Mouse (Mus musculus): ENCODE data around the gene Smim6. TPM values are rescaled to one million over a fixed set of nuclear protein-coding genes. Genes with fewer than 3 reads are reported as not detected.

Smim6 gene
- 3.1 and 3.7 TPM in 2 replicates for polyA plus RNA-seq (2016; fragmentation: Nextera tagmentation; extraction: Ambion mirVana)

DNA sequence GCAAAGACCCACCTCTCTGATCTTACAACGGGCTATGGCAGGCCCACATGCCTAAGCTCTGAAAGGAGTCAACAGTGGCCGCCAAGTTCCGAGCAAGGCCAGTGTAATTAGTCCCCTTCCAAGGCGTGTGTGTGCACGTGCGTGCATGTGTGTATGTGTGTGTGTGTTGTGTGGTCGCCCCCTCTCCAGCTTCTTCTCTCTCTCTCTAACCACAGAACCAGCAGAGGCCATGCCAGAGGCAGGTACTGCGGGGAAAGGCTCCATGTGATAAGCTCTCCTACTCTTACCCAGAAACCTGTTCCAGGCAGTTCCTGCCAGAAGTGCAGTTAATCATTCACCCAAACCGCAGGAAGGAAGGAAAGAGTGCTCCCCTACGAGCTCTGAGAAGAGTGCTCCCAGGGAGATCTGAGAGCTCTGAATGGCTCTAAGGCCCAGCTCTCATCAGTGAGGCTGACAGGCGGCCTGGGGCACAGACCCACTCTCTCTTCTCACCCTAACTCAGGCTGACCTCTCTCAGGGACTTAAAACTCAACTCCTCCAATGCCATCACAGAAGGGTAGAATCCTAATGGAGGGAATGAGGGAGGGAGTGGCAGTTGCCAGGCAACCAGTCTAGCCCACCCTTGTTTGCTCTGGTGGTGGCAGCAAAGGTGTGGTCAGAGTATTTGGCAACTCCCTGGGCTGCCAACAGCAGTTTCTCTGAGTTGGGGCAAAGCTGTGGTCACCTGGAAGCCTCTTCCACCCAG, at the start of gene Smim6:
TSS of gene Smim6 (plus strand) at position 386 of the 745 bp plus-strand sequence.
- whole genome bisulfite sequencing (ENCODE audit: insufficient replicate concordance): 18% methylated on average over 11 of the region's 11 CpGs
- peak within 1 kb of the TSS; percentile 70 for H3K9ac ChIP-seq
- no peak within 1 kb of the TSS for H3K4me3 ChIP-seq
- H3K4me1 ChIP-seq: peaks cover 84% of the 10 kb centered on the region
- H3K27me3 ChIP-seq (replicated peaks): no peaks in the 10 kb centered on the region
- peak; percentile 75 for ATAC-seq
- peak within 1 kb of the TSS; percentile 47 for H3K4me2 ChIP-seq
- H3K27ac ChIP-seq: peak within 1 kb of the TSS; percentile 94
- no peaks in the 10 kb centered on the region for H3K9me3 ChIP-seq (replicated peaks)
- peaks cover 78% of the 10 kb centered on the region for H3K36me3 ChIP-seq

GRCm38 (mm10) chr11:115863895-115864294, 47.9 kb upstream of the Smim6 start:
- Histone ChIP-seq H3K4me3 (no peak overlapping the region), H3K36me3 (no peaks in the 10 kb centered on the region), H3K9ac (no peak overlapping the region), H3K4me1 (peaks cover 8% of the 10 kb centered on the region), H3K9me3 (replicated peaks) (no peaks in the 10 kb centered on the region), H3K4me2 (no peak overlapping the region), H3K27ac (no peak overlapping the region), H3K27me3 (replicated peaks) (peaks cover 72% of the 10 kb centered on the region)
- WGBS (ENCODE audit: insufficient replicate concordance): 65% methylated on average over 8 of the region's 8 CpGs
- ATAC-seq: no peak

- H3K9me3 ChIP-seq (replicated peaks): no peaks in the 10 kb centered on the region
- peak; percentile 65; the same call in 1 of the 2 replicates for ATAC-seq
- H3K4me2 ChIP-seq: peak overlapping the region; percentile 21; the same call in 1 of the 2 replicates
- peak overlapping the region; percentile 57 for H3K27ac ChIP-seq
- H3K36me3 ChIP-seq: no peaks in the 10 kb centered on the region
- peaks cover 46% of the 10 kb centered on the region for H3K27me3 ChIP-seq (replicated peaks)
- no peak overlapping the region for H3K9ac ChIP-seq
- peaks cover 24% of the 10 kb centered on the region for H3K4me1 ChIP-seq
- no peak overlapping the region for H3K4me3 ChIP-seq
- WGBS (ENCODE audit: insufficient replicate concordance): 43% methylated on average over 8 of the region's 8 CpGs
These were observed 42.4 kb upstream of the Smim6 start for GRCm38 (mm10) chr11:115869393-115869792.

- ATAC-seq: peak; percentile 33
These were observed 39.4 kb upstream of the Smim6 start for GRCm38 (mm10) chr11:115872437-115872836.

GRCm38 (mm10) chr11:115875935-115876334, 35.9 kb upstream of the Smim6 start:
- Histone ChIP-seq H3K4me1 (peaks cover 25% of the 10 kb centered on the region), H3K27me3 (replicated peaks) (peaks cover 35% of the 10 kb centered on the region; the same call in 1 of the 2 replicates), H3K4me2 (no peak overlapping the region), H3K4me3 (no peak overlapping the region), H3K9ac (no peak overlapping the region), H3K27ac (no peak overlapping the region), H3K36me3 (no peaks in the 10 kb centered on the region), H3K9me3 (replicated peaks) (no peaks in the 10 kb centered on the region)
- no peak for ATAC-seq
- WGBS (ENCODE audit: insufficient replicate concordance): 78% methylated on average over 3 of the region's 3 CpGs

More at GRCm38 (mm10) chr11:115872437-115872836, 39.4 kb upstream of the Smim6 start:
- WGBS (ENCODE audit: insufficient replicate concordance): 46% methylated on average over 4 of the region's 4 CpGs
- Histone ChIP-seq H3K4me1 (peaks cover 34% of the 10 kb centered on the region), H3K36me3 (no peaks in the 10 kb centered on the region), H3K9ac (no peak overlapping the region), H3K4me3 (no peak overlapping the region), H3K9me3 (replicated peaks) (no peaks in the 10 kb centered on the region), H3K27me3 (replicated peaks) (peaks cover 32% of the 10 kb centered on the region; the same call in 1 of the 2 replicates), H3K4me2 (no peak overlapping the region), H3K27ac (no peak overlapping the region)

DNA sequence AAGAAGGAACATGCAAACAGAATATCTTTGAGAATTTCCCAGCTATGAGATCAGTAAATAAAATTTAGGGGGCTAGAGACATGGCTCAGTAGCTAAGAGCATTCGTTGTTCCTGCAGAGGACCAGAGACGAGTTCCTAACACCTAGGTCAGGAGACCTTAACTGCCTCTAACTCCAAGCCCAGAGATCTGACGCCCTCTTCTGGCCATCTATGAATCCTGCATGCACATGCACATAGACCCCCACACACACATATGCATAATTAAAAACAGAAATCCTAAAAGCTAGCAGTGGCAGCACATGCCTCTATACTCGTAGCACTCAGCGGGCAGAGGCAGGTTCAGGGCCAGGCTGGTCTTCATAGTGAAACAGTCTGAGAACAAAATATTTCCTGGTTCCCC, 35.4 kb upstream of the Smim6 start:
- H3K9me3 ChIP-seq (replicated peaks): no peaks in the 10 kb centered on the region
- 66% methylated on average over 5 of the region's 5 CpGs for WGBS (ENCODE audit: insufficient replicate concordance)
- H3K4me3 ChIP-seq: no peak overlapping the region
- no peak overlapping the region for H3K4me2 ChIP-seq
- peaks cover 25% of the 10 kb centered on the region for H3K4me1 ChIP-seq
- no peak for ATAC-seq
- peaks cover 37% of the 10 kb centered on the region for H3K27me3 ChIP-seq (replicated peaks)
- no peak overlapping the region for H3K27ac ChIP-seq
- H3K9ac ChIP-seq: no peak overlapping the region
- no peaks in the 10 kb centered on the region for H3K36me3 ChIP-seq

DNA sequence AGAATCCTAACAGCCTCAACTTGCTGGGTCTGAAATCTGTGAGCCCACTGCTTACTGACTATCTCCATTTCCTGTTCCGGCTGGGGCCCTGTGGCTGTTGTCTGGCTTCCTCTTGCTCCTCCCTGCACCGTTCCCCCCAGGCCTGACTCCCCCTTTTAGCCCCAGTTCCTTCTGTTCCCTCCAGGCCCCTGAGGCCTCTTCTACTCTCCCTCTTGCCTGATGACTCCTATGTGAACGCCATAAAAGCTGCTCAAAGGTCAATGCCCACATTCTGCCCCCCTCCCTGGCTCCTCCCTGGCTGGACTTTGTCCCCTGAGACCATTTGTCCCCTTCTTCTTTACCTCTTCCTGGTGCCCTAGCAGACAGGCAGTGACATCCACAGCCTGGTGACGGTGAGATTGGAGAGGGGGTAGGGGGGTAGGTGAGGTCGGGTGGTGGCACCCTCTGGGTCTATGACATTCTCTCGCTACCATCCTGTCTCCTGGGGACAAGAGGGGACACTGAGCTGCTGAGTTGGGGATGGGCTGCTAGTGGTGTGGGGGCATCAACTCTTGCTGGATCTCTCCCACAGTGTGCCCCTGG, 34.6 kb upstream of the Smim6 start:
- H3K4me2 ChIP-seq: no peak overlapping the region
- H3K9me3 ChIP-seq (replicated peaks): no peaks in the 10 kb centered on the region
- no peaks in the 10 kb centered on the region for H3K36me3 ChIP-seq
- WGBS (ENCODE audit: insufficient replicate concordance): 33% methylated on average over 6 of the region's 6 CpGs
- H3K4me1 ChIP-seq: peaks cover 17% of the 10 kb centered on the region
- H3K4me3 ChIP-seq: no peak overlapping the region
- no peak overlapping the region for H3K27ac ChIP-seq
- no peak for ATAC-seq
- no peak overlapping the region for H3K9ac ChIP-seq
- peaks cover 39% of the 10 kb centered on the region for H3K27me3 ChIP-seq (replicated peaks)

- Histone ChIP-seq H3K9me3 (replicated peaks) (no peaks in the 10 kb centered on the region), H3K27me3 (replicated peaks) (peaks cover 42% of the 10 kb centered on the region), H3K9ac (no peak overlapping the region), H3K4me1 (peaks cover 14% of the 10 kb centered on the region), H3K4me2 (no peak overlapping the region), H3K4me3 (no peak overlapping the region), H3K27ac (no peak overlapping the region), H3K36me3 (no peaks in the 10 kb centered on the region)
- ATAC-seq: no peak
- 76% methylated on average over 8 of the region's 8 CpGs for WGBS (ENCODE audit: insufficient replicate concordance)
These were observed 33.7 kb upstream of the Smim6 start for GRCm38 (mm10) chr11:115878071-115878470.

DNA sequence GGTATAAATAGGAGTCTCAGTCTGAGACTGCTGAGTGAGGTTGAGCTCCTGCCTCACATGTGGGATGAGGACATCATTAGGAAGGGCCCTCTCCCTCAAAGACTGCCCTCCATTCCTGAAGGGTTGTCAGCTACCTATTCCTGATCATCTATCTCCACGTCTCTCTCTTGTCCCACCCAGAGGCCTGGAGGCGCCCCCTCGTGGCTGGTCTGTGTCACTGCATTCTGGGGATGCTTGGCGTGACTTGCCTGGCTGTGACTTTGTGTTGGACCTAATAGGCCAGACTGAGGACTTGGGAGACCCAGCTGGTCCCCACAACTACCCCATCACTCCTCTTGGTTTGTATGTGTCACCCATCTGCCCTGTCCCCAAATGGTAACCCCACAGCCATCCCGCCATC, 30.8 kb upstream of the Smim6 start:
- no peak overlapping the region for H3K4me3 ChIP-seq
- no peak overlapping the region for H3K27ac ChIP-seq
- H3K4me1 ChIP-seq: peaks cover 19% of the 10 kb centered on the region
- WGBS (ENCODE audit: insufficient replicate concordance): 23% methylated on average over 5 of the region's 5 CpGs
- H3K9ac ChIP-seq: no peak overlapping the region
- no peak for ATAC-seq
- no peaks in the 10 kb centered on the region for H3K36me3 ChIP-seq
- H3K9me3 ChIP-seq (replicated peaks): no peaks in the 10 kb centered on the region
- no peak overlapping the region for H3K4me2 ChIP-seq
- peaks cover 51% of the 10 kb centered on the region for H3K27me3 ChIP-seq (replicated peaks)

GRCm38 (mm10) chr11:115883251-115883650, 28.6 kb upstream of the Smim6 start:
- peaks cover 6% of the 10 kb centered on the region; the same call in 1 of the 2 replicates for H3K4me1 ChIP-seq
- peaks cover 71% of the 10 kb centered on the region for H3K27me3 ChIP-seq (replicated peaks)
- H3K36me3 ChIP-seq: no peaks in the 10 kb centered on the region
- ATAC-seq: no peak
- no peak overlapping the region for H3K27ac ChIP-seq
- no peaks in the 10 kb centered on the region for H3K9me3 ChIP-seq (replicated peaks)
- no peak overlapping the region for H3K4me2 ChIP-seq
- H3K9ac ChIP-seq: no peak overlapping the region
- 33% methylated on average over 17 of the region's 17 CpGs for WGBS (ENCODE audit: insufficient replicate concordance)
- H3K4me3 ChIP-seq: no peak overlapping the region

GRCm38 (mm10) chr11:115884361-115884760, 27.5 kb upstream of the Smim6 start:
- Histone ChIP-seq H3K9me3 (replicated peaks) (no peaks in the 10 kb centered on the region), H3K9ac (no peak overlapping the region), H3K27ac (no peak overlapping the region), H3K4me1 (peaks cover 6% of the 10 kb centered on the region; the same call in 1 of the 2 replicates), H3K27me3 (replicated peaks) (peaks cover 67% of the 10 kb centered on the region), H3K4me3 (no peak overlapping the region), H3K36me3 (no peaks in the 10 kb centered on the region), H3K4me2 (no peak overlapping the region)
- 69% methylated on average over 3 of the region's 3 CpGs for WGBS (ENCODE audit: insufficient replicate concordance)
- no peak for ATAC-seq

GRCm38 (mm10) chr11:115885281-115885680, 26.5 kb upstream of the Smim6 start:
- Histone ChIP-seq H3K9ac (no peak overlapping the region), H3K9me3 (replicated peaks) (no peaks in the 10 kb centered on the region), H3K36me3 (no peaks in the 10 kb centered on the region), H3K27me3 (replicated peaks) (peaks cover 61% of the 10 kb centered on the region), H3K4me1 (peaks cover 6% of the 10 kb centered on the region; the same call in 1 of the 2 replicates), H3K27ac (no peak overlapping the region), H3K4me2 (no peak overlapping the region), H3K4me3 (no peak overlapping the region)
- 62% methylated on average over 11 of the region's 11 CpGs for WGBS (ENCODE audit: insufficient replicate concordance)
- no peak for ATAC-seq

All from liver, embryonic 12.5 days (tissue).